Mouse (Mus musculus): ENCODE measurements around the gene Parp3.

The Parp3 gene

DNA sequence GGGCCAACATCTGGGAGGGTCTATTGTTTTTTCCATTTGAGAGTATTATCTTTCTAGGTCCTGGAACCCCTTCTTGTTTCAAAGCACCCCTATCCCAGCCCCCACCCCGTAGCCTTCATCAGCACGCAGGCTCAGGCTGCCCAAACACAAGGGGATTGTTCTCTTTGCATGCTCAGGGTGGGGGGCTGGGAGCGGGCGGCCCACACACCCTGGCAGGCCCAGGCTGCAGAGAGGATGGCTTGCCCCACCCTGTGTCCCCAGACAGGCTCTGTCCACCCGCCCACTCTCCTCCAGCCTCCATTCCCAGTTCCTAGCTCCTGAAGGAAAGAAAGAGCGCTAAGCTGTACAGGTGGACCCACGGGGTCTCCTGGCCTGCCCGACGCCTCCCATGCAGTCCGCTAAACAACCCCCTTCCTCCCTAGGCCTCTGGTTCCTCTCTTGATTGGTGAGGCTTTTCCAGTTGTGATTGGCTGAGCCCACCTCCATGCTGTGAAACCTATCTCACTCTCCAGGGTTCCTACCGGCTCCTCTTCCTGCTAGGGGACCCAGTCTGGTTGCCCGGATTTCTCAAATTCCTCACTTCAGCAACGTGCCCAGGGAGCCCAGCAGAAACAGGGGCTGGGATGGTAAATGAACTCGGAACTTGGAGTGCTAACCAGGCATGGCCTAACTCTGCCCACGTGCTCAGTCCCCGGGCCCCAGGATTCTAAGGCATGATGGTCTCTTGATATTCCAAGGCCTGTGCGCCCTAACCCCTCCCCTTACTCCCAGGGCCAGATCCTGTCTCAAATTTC lies 21.7 kb downstream of the Parp3 start:
- ChIA-PET CTCF (interaction anchor here in 3 of 4 experiments (0.6 to 2.7 kb wide), 4 partner anchors 22 to 278 kb away, joined by 3 to 9 read pairs (median 7); partner anchors contain the start of gene Parp3 (in 2 of the 3)), POLR2A (interaction anchor here in 3 of 4 experiments (0.6 to 16.6 kb wide), 12 partner anchors 9 to 283 kb away, joined by 4 to 505 read pairs (median 8); partner anchors contain the start of genes Acy1 (in 2 of the 3), Parp3 (in 2 of the 3), Rpl29 (in 2 of the 3) and Rrp9 (in 2 of the 3))

DNA sequence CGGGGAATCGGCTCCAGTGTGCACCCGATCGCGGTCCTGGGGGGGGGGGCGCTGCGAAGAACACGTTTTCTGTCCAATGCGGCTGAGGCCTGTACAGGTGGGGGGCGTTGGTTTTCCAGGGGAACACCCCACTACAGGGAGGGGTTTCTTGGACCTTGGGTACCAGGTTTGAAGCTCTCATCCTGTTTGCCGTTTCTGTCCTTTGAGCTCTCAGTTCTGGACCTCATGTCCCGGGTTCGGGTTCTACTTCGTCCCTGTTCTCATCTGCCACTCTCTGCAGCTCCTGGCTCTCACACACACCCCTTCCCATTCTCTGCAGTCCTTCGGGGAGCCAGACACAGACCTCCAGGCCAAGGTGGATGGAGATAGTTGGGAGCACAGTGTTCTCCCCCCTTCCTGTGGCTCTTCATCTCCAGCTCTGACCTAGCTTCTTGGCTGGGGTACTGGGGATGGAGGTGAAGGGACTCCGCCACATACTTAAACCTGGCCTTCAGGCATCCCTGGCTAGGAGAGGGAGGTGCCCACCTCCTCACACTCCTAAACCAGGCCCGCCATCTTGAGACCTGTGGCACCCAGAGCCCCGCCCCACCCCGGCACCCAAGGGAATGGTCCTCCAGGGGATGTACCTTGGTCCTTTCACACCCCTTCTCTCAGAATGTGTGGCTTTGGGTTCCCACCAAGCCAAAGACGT lies 22.5 kb downstream of the Parp3 start:
- CTCF ChIA-PET: interaction anchor here in 3 of 4 experiments (0.6 to 7.4 kb wide), 11 partner anchors 16 to 307 kb away, joined by 3 to 86 read pairs (median 6); partner anchors contain the start of genes Parp3 (in 3 of the 3), Acy1 (in 1 of the 3) and Rrp9 (in 1 of the 3)

GRCm38 (mm10) chr9:106453271-106454070 lies 23.3 kb downstream of the Parp3 start, which contains the start of gene Pcbp4:
Gene Pcbp4, plus strand, starts transcription at chr9:106453291.
- CTCF ChIA-PET: interaction anchor here in 3 of 4 experiments (0.6 to 7.4 kb wide), 14 partner anchors 8 to 307 kb away, joined by 3 to 86 read pairs (median 4); partner anchors contain the start of genes Parp3 (in 3 of the 3), Acy1 (in 1 of the 3) and Rrp9 (in 1 of the 3)
- POLR2A ChIA-PET: interaction anchor here (0.5 to 16.6 kb wide), 36 partner anchors 8 to 959 kb away, joined by 3 to 505 read pairs (median 4); partner anchors contain the start of genes Acy1 (in 4 of the 4), Rpl29 (in 3 of the 4), Gpr62 (in 2 of the 4) and Parp3 (in 2 of the 4)

More for the DNA sequence above, 22.5 kb downstream of the Parp3 start:
- POLR2A ChIA-PET: interaction anchor here (0.5 to 16.6 kb wide), 32 partner anchors 9 to 960 kb away, joined by 3 to 505 read pairs (median 4); partner anchors contain the start of genes Acy1 (in 3 of the 4), Rpl29 (in 3 of the 4), Gpr62 (in 2 of the 4) and Parp3 (in 2 of the 4)

- CTCF ChIA-PET: interaction anchor here in 3 of 4 experiments (0.6 to 7.4 kb wide), 9 partner anchors 15 to 241 kb away, joined by 3 to 86 read pairs (median 4); partner anchors contain the start of genes Parp3 (in 3 of the 3), Acy1 (in 1 of the 3) and Rrp9 (in 1 of the 3)
- POLR2A ChIA-PET: interaction anchor here (0.6 to 16.6 kb wide), 26 partner anchors 11 to 958 kb away, joined by 3 to 505 read pairs (median 5); partner anchors contain the start of genes Acy1 (in 3 of the 4), Rpl29 (in 3 of the 4), Parp3 (in 2 of the 4) and Rrp9 (in 2 of the 4)
These were observed 23.9 kb downstream of the Parp3 start for GRCm38 (mm10) chr9:106452821-106453220.

DNA sequence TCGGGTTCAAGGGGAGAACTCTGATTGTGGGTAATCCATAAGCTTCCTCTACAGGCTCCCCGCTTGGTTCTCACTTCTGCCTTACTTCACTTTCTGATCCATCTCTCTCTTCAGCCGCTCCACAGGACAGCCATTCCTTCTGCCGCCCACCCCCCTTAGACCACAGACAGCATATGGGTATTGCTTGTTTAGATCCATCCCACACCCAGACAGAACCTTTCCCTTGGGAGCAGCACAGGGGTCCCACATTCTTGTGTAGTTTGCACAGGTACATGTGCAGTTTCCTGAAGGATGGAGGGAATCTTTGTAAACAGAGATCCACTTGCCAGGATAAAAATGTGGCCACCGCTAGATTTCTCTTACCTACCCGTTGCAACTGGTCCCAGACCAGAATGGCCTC lies 24.4 kb downstream of the Parp3 start:
- ChIA-PET POLR2A (interaction anchor here (0.6 to 16.6 kb wide), 17 partner anchors 13 to 282 kb away, joined by 3 to 505 read pairs (median 5); partner anchors contain the start of genes Acy1 (in 3 of the 4), Rpl29 (in 3 of the 4), Parp3 (in 2 of the 4) and Rrp9 (in 2 of the 4)), CTCF (interaction anchor here in 2 of 4 experiments (1.3 to 7.4 kb wide), 3 partner anchors 24 to 31 kb away, joined by 6 to 86 read pairs (median 9); partner anchors contain the start of genes Parp3 (in 2 of the 2) and Rrp9 (in 1 of the 2))

DNA sequence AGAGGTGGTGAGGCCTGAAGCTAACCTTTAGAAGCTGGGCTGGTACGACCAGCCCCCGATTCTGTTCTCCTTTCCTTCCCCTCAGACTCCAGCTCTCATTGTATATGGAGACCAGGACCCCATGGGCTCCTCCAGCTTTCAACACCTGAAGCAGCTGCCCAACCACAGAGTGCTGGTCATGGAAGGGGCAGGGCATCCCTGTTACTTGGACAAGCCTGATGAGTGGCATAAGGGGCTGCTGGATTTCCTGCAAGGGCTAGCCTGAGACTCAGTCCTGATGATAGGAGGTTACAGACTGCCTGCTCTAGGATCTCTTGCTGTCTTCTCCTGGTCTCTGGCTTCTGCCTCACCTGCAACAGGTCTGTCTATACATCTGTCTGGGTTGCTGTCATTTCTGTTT lies 24.9 kb downstream of the Parp3 start:
- CTCF ChIA-PET: interaction anchor here in 1 of 4 experiments (1.0 to 7.4 kb wide), 2 partner anchors 14 to 24 kb away, joined by 3 to 86 read pairs; partner anchors contain the start of genes Acy1, Parp3 and Rrp9
- POLR2A ChIA-PET: interaction anchor here in 3 of 4 experiments (0.6 to 16.6 kb wide), 14 partner anchors 8 to 210 kb away, joined by 3 to 505 read pairs (median 10); partner anchors contain the start of genes Rpl29 (in 3 of the 3), Acy1 (in 2 of the 3), Parp3 (in 2 of the 3) and Rrp9 (in 2 of the 3)

DNA sequence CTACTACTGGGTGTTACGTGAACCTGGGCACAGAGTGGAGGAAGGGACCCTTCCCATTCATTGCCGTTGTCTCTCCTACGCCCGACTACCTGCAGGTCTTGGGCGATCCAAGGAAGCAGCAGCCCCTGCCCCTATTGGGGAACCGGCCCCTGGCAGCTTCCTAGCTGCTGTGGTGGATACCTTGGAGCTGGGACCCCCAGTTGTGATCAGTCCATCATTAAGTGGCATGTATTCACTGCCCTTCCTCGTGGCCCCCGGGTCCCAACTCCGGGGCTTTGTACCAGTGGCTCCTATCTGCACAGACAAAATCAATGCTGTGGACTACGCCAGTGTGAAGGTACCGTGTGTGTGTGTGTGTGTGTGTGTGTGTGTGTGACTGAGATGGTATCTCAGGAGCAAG lies 25.5 kb downstream of the Parp3 start:
- ChIA-PET POLR2A (interaction anchor here in 3 of 4 experiments (0.8 to 16.6 kb wide), 19 partner anchors 9 to 289 kb away, joined by 3 to 505 read pairs (median 6); partner anchors contain the start of genes Acy1 (in 3 of the 3), Rpl29 (in 3 of the 3), Parp3 (in 2 of the 3) and Rrp9 (in 2 of the 3)), CTCF (interaction anchor here in 2 of 4 experiments (1.0 to 7.4 kb wide), 4 partner anchors 13 to 25 kb away, joined by 3 to 86 read pairs (median 7); partner anchors contain the start of genes Parp3 (in 2 of the 2), Acy1 (in 1 of the 2) and Rrp9 (in 1 of the 2))

GRCm38 (mm10) chr9:106450661-106451060 lies 26.1 kb downstream of the Parp3 start:
- POLR2A ChIA-PET: interaction anchor here in 3 of 4 experiments (0.5 to 16.6 kb wide), 26 partner anchors 8 to 289 kb away, joined by 3 to 505 read pairs (median 5); partner anchors contain the start of genes Acy1 (in 3 of the 3), Rpl29 (in 3 of the 3), Parp3 (in 2 of the 3) and Rrp9 (in 2 of the 3)
- CTCF ChIA-PET: interaction anchor here (0.6 to 7.4 kb wide), 7 partner anchors 21 to 384 kb away, joined by 3 to 86 read pairs (median 6); partner anchors contain the start of genes Parp3 (in 3 of the 4) and Rrp9 (in 1 of the 4)

GRCm38 (mm10) chr9:106449947-106450346 lies 26.8 kb downstream of the Parp3 start:
- CTCF ChIA-PET: interaction anchor here in 3 of 4 experiments (0.9 to 7.4 kb wide), 6 partner anchors 22 to 194 kb away, joined by 3 to 86 read pairs (median 7); partner anchors contain the start of genes Parp3 (in 3 of the 3) and Rrp9 (in 1 of the 3)
- POLR2A ChIA-PET: interaction anchor here in 3 of 4 experiments (0.7 to 16.6 kb wide), 20 partner anchors 8 to 280 kb away, joined by 3 to 505 read pairs (median 6); partner anchors contain the start of genes Acy1 (in 3 of the 3), Rpl29 (in 3 of the 3), Parp3 (in 2 of the 3) and Rrp9 (in 2 of the 3)

- CTCF ChIA-PET: interaction anchor here in 3 of 4 experiments (0.5 to 7.4 kb wide), 16 partner anchors 10 to 300 kb away, joined by 3 to 86 read pairs (median 4); partner anchors contain the start of genes Acy1 (in 3 of the 3), Parp3 (in 2 of the 3), Alas1 (in 1 of the 3) and Rpl29 (in 1 of the 3)
- POLR2A ChIA-PET: interaction anchor here (0.6 to 16.6 kb wide), 19 partner anchors 9 to 278 kb away, joined by 3 to 505 read pairs (median 4); partner anchors contain the start of genes Parp3 (in 3 of the 4), Rpl29 (in 3 of the 4), Acy1 (in 2 of the 4) and Rrp9 (in 2 of the 4)
These were observed 28.2 kb downstream of the Parp3 start for GRCm38 (mm10) chr9:106448498-106449031.

GRCm38 (mm10) chr9:106447951-106448350 lies 28.8 kb downstream of the Parp3 start:
- ChIA-PET CTCF (interaction anchor here in 3 of 4 experiments (0.5 to 7.4 kb wide), 18 partner anchors 9 to 299 kb away, joined by 3 to 86 read pairs (median 4); partner anchors contain the start of genes Acy1 (in 3 of the 3), Parp3 (in 3 of the 3), Rrp9 (in 2 of the 3) and Alas1 (in 1 of the 3)), POLR2A (interaction anchor here (0.5 to 16.6 kb wide), 28 partner anchors 9 to 278 kb away, joined by 3 to 505 read pairs (median 4); partner anchors contain the start of genes Parp3 (in 3 of the 4), Rpl29 (in 3 of the 4), Acy1 (in 2 of the 4) and Rrp9 (in 2 of the 4))

DNA sequence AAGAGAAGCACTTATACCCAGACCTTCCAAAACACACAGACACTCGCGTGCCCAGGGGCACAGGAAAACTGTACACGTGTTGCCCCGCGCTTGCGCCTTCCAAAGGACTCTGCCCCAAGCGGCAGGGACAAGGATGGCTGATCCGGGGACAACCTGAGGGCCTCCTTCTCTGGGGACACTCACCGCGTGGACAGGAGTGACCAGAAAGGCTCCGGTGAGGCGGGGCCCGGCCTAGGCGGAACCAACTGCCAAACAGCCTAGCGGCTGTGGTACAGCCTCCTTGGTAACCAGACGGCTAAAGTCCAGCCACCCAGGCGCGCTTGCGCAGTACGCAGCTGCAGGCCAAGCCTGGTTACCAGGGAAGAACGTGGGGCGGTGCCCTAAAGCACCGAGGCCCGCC lies 29.4 kb downstream of the Parp3 start, which contains the start of the genes Abhd14b and Abhd14a:
Abhd14b (plus strand) TSS at position 112 of the 400 bp plus-strand sequence.
Abhd14a (minus strand) TSS at position 331 of the 400 bp plus-strand sequence.
- CTCF ChIA-PET: interaction anchor here in 3 of 4 experiments (0.9 to 7.4 kb wide), 16 partner anchors 9 to 236 kb away, joined by 3 to 86 read pairs (median 5); partner anchors contain the start of genes Parp3 (in 3 of the 3), Acy1 (in 2 of the 3), Rrp9 (in 2 of the 3) and Rpl29 (in 1 of the 3)
- POLR2A ChIA-PET: interaction anchor here (0.6 to 16.6 kb wide), 26 partner anchors 8 to 277 kb away, joined by 3 to 505 read pairs (median 4); partner anchors contain the start of genes Parp3 (in 3 of the 4), Rpl29 (in 3 of the 4), Acy1 (in 2 of the 4) and Rrp9 (in 2 of the 4)

- CTCF ChIA-PET: interaction anchor here in 2 of 4 experiments (1.9 to 2.1 kb wide), 2 partner anchors 32 kb away, joined by 5 to 12 read pairs; partner anchors contain the start of genes Parp3 (in 2 of the 2) and Rrp9 (in 1 of the 2)
- POLR2A ChIA-PET: interaction anchor here in 2 of 4 experiments (1.2 to 16.6 kb wide), 6 partner anchors 9 to 141 kb away, joined by 3 to 505 read pairs (median 8); partner anchors contain the start of genes Rpl29 (in 2 of the 2), Acy1 (in 1 of the 2), Parp3 (in 1 of the 2) and Rrp9 (in 1 of the 2)
These were observed 31.9 kb downstream of the Parp3 start for GRCm38 (mm10) chr9:106444836-106445235.

GRCm38 (mm10) chr9:106442680-106443079 lies 34.1 kb downstream of the Parp3 start:
- ChIA-PET POLR2A (interaction anchor here in 3 of 4 experiments (0.6 to 16.1 kb wide), 7 partner anchors 8 to 29 kb away, joined by 3 to 196 read pairs (median 4); partner anchors contain the start of gene Rpl29 (in 2 of the 3)), CTCF (interaction anchor here in 3 of 4 experiments (0.7 to 1.9 kb wide), 4 partner anchors 21 to 34 kb away, joined by 3 to 5 read pairs (median 4); partner anchors contain the start of gene Parp3 (in 1 of the 3))

Data from embryonic stem cell, embryonic (primary cell).